Mouse (Mus musculus): ENCODE measurements around the gene Ebf1.

Gene Ebf1

DNA sequence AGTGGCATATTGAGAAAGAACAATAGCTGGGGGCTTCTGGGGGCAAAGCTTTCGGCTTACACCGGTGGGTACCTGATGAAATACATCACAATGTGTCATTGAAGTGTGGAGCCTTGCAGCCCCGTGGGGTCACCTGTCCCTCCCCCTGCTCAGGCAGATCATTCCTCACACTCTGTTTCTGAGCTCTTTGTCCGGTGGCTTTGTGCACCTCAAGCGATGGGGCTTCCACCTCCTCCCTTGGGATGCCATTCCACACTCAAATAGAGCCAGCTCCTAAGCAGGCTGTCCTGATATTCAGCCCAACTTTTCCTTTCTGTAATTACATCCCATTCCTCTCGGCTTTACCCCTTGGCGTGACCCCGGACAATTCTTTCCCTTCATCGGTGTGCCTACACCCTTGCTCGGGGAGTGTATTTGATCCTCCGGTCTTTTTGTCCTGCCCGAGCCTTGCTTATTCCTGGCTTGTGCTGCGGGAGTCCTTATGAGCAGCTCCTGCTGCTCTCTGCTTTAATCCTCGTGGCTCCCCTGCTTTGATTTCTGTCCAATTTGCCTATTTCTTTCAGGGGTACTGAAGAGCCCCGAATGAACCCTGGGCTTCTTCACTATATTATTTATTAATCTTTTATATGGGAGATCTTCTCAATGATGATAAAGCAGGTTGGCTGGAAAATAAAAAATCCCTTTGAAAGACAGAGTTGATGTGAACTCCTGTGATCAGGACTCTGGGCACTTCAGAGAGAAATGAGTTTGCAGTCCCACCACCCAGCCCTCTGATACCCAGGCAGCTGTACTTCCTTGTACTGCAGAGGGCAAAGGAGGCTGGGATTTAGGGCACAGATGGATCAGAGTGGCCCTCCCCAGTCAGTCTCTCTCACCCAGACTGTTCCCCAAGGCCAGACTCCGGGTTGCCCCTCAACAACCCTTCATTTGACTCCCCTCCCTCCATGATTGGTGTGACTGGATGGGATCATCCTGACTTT, 160.5 kb downstream of the Ebf1 start:
- DNase-seq (ENCODE audit: low spot score in 2 of 2): no peak

- no peak for DNase-seq (ENCODE audit: low spot score in 2 of 2)
Measured at GRCm38 (mm10) chr11:44779030-44779429, 161.9 kb downstream of the Ebf1 start.

- no peak for DNase-seq (ENCODE audit: low spot score in 2 of 2)
Measured at GRCm38 (mm10) chr11:44784255-44785029, 167.3 kb downstream of the Ebf1 start.

DNA sequence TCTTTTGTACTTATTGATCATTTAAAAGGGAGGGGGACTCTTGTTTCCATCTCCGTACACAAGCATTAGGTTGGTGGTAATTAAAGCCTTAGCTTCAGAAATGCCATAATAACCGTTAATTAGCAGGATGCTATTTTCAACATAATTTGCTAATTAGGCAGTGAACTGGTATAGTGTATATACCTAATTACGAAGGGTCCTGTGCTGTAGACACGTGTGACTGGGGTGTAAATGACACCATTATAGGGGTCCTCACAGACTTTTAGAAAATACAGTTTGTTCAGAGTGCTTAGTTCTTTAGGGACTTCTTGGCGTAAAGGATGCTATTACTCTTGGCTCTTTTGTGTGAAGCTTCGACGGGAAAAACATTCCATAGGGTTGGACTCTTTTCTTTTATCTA, 167.9 kb downstream of the Ebf1 start:
- no peak for DNase-seq (ENCODE audit: low spot score in 2 of 2)

- no peak for DNase-seq (ENCODE audit: low spot score in 2 of 2)
Measured at GRCm38 (mm10) chr11:44785479-44785878, 168.4 kb downstream of the Ebf1 start.

- peak in 1 of 2 experiments; percentile 16 for DNase-seq (ENCODE audit: low spot score in 2 of 2)
Measured at GRCm38 (mm10) chr11:44788003-44788402, 170.9 kb downstream of the Ebf1 start.

GRCm38 (mm10) chr11:44792816-44793215, 175.7 kb downstream of the Ebf1 start:
- DNase-seq (ENCODE audit: low spot score in 2 of 2): no peak

- DNase-seq (ENCODE audit: low spot score in 2 of 2): no peak
Measured at GRCm38 (mm10) chr11:44794883-44795282, 177.8 kb downstream of the Ebf1 start.

GRCm38 (mm10) chr11:44795767-44796166, 178.7 kb downstream of the Ebf1 start:
- no peak for DNase-seq (ENCODE audit: low spot score in 2 of 2)

DNA sequence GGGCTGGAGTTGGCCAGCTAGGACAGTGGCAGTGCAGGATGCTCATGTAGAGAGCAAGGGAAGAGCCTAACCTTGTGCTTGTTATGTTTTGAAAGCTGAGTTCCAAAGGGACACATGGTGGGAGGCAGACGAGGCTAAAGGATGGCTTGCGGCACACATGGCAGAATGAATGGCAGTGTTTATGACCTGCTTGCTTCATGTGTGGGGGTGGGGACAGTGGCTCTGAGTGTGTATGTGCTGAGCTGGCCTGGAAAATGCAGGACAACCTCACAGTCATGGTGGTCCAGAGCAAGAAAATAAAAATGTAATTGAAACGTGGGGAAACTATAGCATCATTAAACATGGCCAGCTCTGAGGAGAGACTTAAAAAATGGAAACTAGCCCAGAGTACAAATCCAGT, 181.2 kb downstream of the Ebf1 start:
- DNase-seq (ENCODE audit: low spot score in 2 of 2): no peak

DNA sequence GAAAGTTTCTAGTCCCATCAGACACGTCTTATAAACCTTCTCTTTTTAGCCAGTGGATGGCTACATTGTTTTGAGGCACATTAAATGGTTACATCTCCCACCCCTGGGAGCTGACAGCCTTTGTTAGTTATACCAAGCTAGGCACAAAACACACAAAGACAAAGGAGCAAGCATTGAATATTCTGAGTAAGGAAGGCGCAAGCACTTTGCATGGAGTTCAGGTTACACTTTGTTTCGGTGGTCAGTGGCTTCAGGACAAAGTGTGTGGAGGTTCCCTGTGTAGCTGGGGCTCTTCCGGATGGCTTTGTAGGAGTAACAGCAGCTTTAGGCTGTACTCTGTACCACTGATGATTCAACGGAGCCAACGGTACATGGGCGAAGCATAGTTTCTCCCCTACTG, 186.9 kb downstream of the Ebf1 start:
- no peak for DNase-seq (ENCODE audit: low spot score in 2 of 2)

GRCm38 (mm10) chr11:44806589-44806988, 189.5 kb downstream of the Ebf1 start:
- no peak for DNase-seq (ENCODE audit: low spot score in 2 of 2)

- no peak for DNase-seq (ENCODE audit: low spot score in 2 of 2)
Measured at GRCm38 (mm10) chr11:44808855-44809546, 191.9 kb downstream of the Ebf1 start.

- peak in 1 of 2 experiments; percentile 6 for DNase-seq (ENCODE audit: low spot score in 2 of 2)
Measured at GRCm38 (mm10) chr11:44811007-44811406, 193.9 kb downstream of the Ebf1 start.

DNA sequence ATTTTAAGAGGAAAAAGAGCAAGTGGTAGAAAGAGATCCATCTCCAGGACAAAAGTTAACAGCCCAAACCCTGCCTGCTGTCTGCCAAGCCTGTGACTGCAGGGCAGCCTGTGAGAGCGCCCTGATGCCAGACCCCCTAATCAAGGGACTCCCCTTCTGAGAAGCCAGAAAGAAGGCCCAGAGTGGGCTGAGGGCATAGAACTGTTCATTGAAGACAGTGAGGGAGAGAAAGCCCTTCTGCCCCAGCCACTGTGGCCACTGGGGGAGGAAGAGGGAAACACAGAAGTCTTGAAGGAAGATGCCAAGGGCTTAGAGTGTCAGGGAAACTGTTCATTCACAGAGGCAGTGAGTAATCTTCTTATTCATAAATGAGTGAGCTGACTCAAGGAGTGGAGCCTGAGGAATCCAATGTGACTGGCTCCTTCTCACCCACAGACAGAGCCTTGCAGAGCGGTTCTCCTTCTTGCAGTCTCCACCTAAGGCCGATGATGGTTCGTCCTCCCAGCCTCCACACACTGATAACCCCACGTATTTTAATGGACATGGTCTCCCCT, 195.2 kb downstream of the Ebf1 start:
- no peak for DNase-seq (ENCODE audit: low spot score in 2 of 2)

GRCm38 (mm10) chr11:44813534-44813933, 196.4 kb downstream of the Ebf1 start:
- DNase-seq (ENCODE audit: low spot score in 2 of 2): no peak

GRCm38 (mm10) chr11:44814847-44815246, 197.7 kb downstream of the Ebf1 start:
- DNase-seq (ENCODE audit: low spot score in 2 of 2): no peak

DNA sequence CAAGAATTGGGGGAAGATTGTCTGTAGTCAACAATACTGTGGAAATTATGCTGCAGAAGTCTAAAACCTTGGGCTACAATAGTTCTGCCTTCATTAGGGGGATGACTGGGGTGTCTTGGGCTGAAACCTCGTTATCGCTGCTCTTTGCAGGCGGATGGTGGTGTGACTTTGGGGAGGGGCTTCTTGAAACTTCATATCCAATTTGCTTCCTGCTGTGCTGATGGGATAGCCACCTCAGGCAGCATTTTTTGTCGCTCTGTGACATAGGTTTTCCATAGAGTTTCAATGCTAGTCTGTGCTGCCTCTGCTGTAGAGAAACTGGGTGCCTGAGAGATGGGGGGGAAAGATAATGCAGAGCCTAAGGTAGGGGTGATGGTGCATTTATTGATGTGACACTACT, 198.9 kb downstream of the Ebf1 start:
- DNase-seq (ENCODE audit: low spot score in 2 of 2): no peak

DNA sequence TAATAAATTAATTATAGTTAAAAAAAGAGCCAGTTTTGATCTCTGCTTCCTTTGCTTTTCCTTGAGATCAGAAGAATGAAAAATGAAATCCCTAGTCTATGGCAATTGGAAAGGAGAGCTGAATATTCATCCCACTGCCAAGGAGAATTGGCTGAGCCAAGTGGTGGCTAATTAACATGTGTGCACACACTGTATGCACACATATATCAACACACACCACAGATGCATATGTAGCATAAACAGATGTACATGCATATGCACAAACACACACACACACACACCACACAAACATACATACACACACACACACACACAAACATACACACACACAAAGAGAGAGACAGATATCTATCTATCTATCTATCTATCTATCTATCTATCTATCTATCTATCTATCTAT, 205.2 kb downstream of the Ebf1 start:
- DNase-seq (ENCODE audit: low spot score in 2 of 2): no peak

- no peak for DNase-seq (ENCODE audit: low spot score in 2 of 2)
Measured at GRCm38 (mm10) chr11:44832227-44832939, 215.3 kb downstream of the Ebf1 start.

GRCm38 (mm10) chr11:44832940-44833254, 215.8 kb downstream of the Ebf1 start:
- no peak for DNase-seq (ENCODE audit: low spot score in 2 of 2)

Data from urinary bladder, postnatal 36 days (tissue).